Mouse (Mus musculus) lung, postnatal 0 days (tissue): ENCODE measurements around the gene Sept10. TPM values are rescaled to one million over a fixed set of nuclear protein-coding genes. Genes with fewer than 3 reads are reported as not detected.

ENCODE experiments used
- ATAC-seq: fragments of 200-750 bp; cut with Nextera tagmentation; 2 replicates; pipeline ENCODE4 v1.8.0; 2017; ENCODE audit warnings: moderate library complexity
- DNase-seq: peaks from one replicate; pipeline ENCODE4 v3.0.0-alpha.2; 2016; ENCODE audit warnings: low spot score
- H3K27ac ChIP-seq: fragments of 300-500 bp; sonication (generic); 2 replicates; pipeline ENCODE4 v1.5.1; 2014; ENCODE audit warnings: antibody characterized with exemption, mild to moderate bottlenecking, low read length, mixed read lengths
- H3K27me3 ChIP-seq: fragments of 300-500 bp; sonication (generic); replicated peaks from 2 replicates; pipeline ENCODE4 v1.6.1; 2014; ENCODE audit warnings: low read length, mixed read lengths; ENCODE audit not compliant: insufficient read depth
- H3K36me3 ChIP-seq: fragments of 300-500 bp; sonication (generic); 2 replicates; pipeline ENCODE4 v1.6.1; 2014; ENCODE audit warnings: low read length, mixed read lengths; ENCODE audit not compliant: insufficient read depth
- H3K4me1 ChIP-seq: fragments of 300-500 bp; sonication (generic); 2 replicates; pipeline ENCODE4 v1.6.1; 2014; ENCODE audit warnings: antibody characterized with exemption, low read depth, low read length, mixed read lengths; ENCODE audit not compliant: insufficient read depth
- H3K4me2 ChIP-seq: fragments of 300-500 bp; sonication (generic); replicated peaks from 2 replicates; pipeline ENCODE4 v1.6.1; 2014; ENCODE audit warnings: low read depth, mild to moderate bottlenecking, low read length, moderate library complexity, mixed read lengths
- H3K4me3 ChIP-seq: fragments of 300-500 bp; sonication (generic); 2 replicates; pipeline ENCODE4 v1.5.1; 2014; ENCODE audit warnings: low read depth, low read length
- H3K9ac ChIP-seq: fragments of 300-500 bp; sonication (generic); replicated peaks from 2 replicates; pipeline ENCODE4 v1.6.1; 2014; ENCODE audit warnings: low read depth, mild to moderate bottlenecking
- H3K9me3 ChIP-seq: fragments of 300-500 bp; sonication (generic); 2 replicates; pipeline ENCODE4 v1.6.1; 2016; ENCODE audit warnings: low read length, mixed read lengths
- CTCF ChIP-seq: IDR thresholded peaks from 2 replicates; pipeline ENCODE4 v1.5.1; 2016; ENCODE audit warnings: antibody characterized with exemption, mild to moderate bottlenecking
- EP300 ChIP-seq: IDR thresholded peaks from 2 replicates; pipeline ENCODE4 v1.6.1; 2016; ENCODE audit warnings: antibody characterized with exemption, mild to moderate bottlenecking, control low read depth
- WGBS: fragments of 180-500 bp; shearing (Covaris S2); extraction: QIAGEN DNeasy Blood & Tissue Kit; methylation state at CpG from one replicate; pipeline ENCODE4 v1.1.7; 2014; 5-methylcytosine and 5-hydroxymethylcytosine counted together
- polyA plus RNA-seq: library from polyadenylated mRNA; unstranded; fragments of >200 nt; fragmentation: Nextera tagmentation; extraction: Ambion mirVana; gene quantifications from 2 replicates; pipeline ENCODE4 v1.2.1, GENCODE M21; 2015

Gene Sept10
- polyA plus RNA-seq, 1 experiment from 2014 or later: 42.2 TPM

- Histone ChIP-seq H3K27ac (no peak overlapping the region), H3K4me2 (no peak overlapping the region), H3K4me1 (no peaks in the 10 kb centered on the region; the same call in 1 of the 2 replicates), H3K36me3 (no peaks in the 10 kb centered on the region), H3K27me3 (no peaks in the 10 kb centered on the region), H3K9ac (no peak overlapping the region), H3K9me3 (no peaks in the 10 kb centered on the region), H3K4me3 (no peak overlapping the region)
- TF ChIP-seq EP300 (no peak), CTCF (no peak)
- WGBS: 84% methylated on average over 8 of the region's 8 CpGs
- ATAC-seq (no peak), DNase-seq (no peak)
These were observed 32.0 kb upstream of the Sept10 start for GRCm38 (mm10) chr10:59253541-59254079.

GRCm38 (mm10) chr10:59252396-59252795 is 30.7 kb upstream of the Sept10 start:
- Histone ChIP-seq H3K4me1 (no peaks in the 10 kb centered on the region; the same call in 1 of the 2 replicates), H3K27ac (no peak overlapping the region), H3K27me3 (no peaks in the 10 kb centered on the region), H3K4me2 (no peak overlapping the region), H3K36me3 (no peaks in the 10 kb centered on the region), H3K4me3 (no peak overlapping the region), H3K9ac (no peak overlapping the region), H3K9me3 (no peaks in the 10 kb centered on the region)
- TF ChIP-seq EP300 (no peak), CTCF (no peak)
- DNase-seq (no peak), ATAC-seq (0 out of 2 replicates have a peak, but pooled peaks have one; percentile 16)
- WGBS: 34% methylated on average over 8 of the region's 8 CpGs

GRCm38 (mm10) chr10:59251980-59252379 is 30.3 kb upstream of the Sept10 start:
- no peak for ATAC-seq
- no peaks in the 10 kb centered on the region; the same call in 1 of the 2 replicates for H3K4me1 ChIP-seq
- DNase-seq: no peak
- H3K9me3 ChIP-seq: no peaks in the 10 kb centered on the region
- H3K27me3 ChIP-seq: no peaks in the 10 kb centered on the region
- H3K9ac ChIP-seq: no peak overlapping the region
- TF ChIP-seq EP300: no peak
- no peak for TF ChIP-seq CTCF
- no peak overlapping the region for H3K4me2 ChIP-seq
- no peak overlapping the region for H3K4me3 ChIP-seq
- no peaks in the 10 kb centered on the region for H3K36me3 ChIP-seq
- 37% methylated on average over 2 of the region's 2 CpGs for WGBS
- H3K27ac ChIP-seq: no peak overlapping the region

GRCm38 (mm10) chr10:59250679-59251078 is 29.0 kb upstream of the Sept10 start:
- Histone ChIP-seq H3K4me2 (no peak overlapping the region), H3K27ac (no peak overlapping the region), H3K27me3 (no peaks in the 10 kb centered on the region), H3K9ac (no peak overlapping the region), H3K36me3 (no peaks in the 10 kb centered on the region), H3K9me3 (no peaks in the 10 kb centered on the region), H3K4me1 (no peaks in the 10 kb centered on the region; the same call in 1 of the 2 replicates), H3K4me3 (no peak overlapping the region)
- ATAC-seq (no peak), DNase-seq (no peak)
- TF ChIP-seq CTCF (no peak), EP300 (no peak)
- WGBS: 34% methylated on average over 2 of the region's 2 CpGs

- Histone ChIP-seq H3K27me3 (no peaks in the 10 kb centered on the region), H3K4me3 (no peak overlapping the region), H3K9me3 (no peaks in the 10 kb centered on the region), H3K4me1 (no peaks in the 10 kb centered on the region), H3K9ac (no peak overlapping the region), H3K27ac (no peak overlapping the region), H3K4me2 (no peak overlapping the region), H3K36me3 (no peaks in the 10 kb centered on the region)
- WGBS: 65% methylated on average over 3 of the region's 3 CpGs
- TF ChIP-seq EP300 (no peak), CTCF (no peak)
- ATAC-seq (no peak), DNase-seq (no peak)
These were observed 27.9 kb upstream of the Sept10 start for GRCm38 (mm10) chr10:59249531-59249930.

- H3K36me3 ChIP-seq: no peaks in the 10 kb centered on the region
- H3K4me1 ChIP-seq: peaks cover 2% of the 10 kb centered on the region; the same call in 1 of the 2 replicates
- H3K27ac ChIP-seq: no peak overlapping the region
- TF ChIP-seq CTCF (peak; percentile 41), EP300 (peak; percentile 85)
- ATAC-seq (peak; percentile 92), DNase-seq (peak; percentile 90)
- H3K9me3 ChIP-seq: no peaks in the 10 kb centered on the region
- WGBS: 24% methylated on average over 3 of the region's 3 CpGs
- H3K4me3 ChIP-seq: no peak overlapping the region
- no peak overlapping the region for H3K9ac ChIP-seq
- no peak overlapping the region for H3K4me2 ChIP-seq
- no peaks in the 10 kb centered on the region for H3K27me3 ChIP-seq
These were observed 19.5 kb upstream of the Sept10 start for GRCm38 (mm10) chr10:59241141-59241541.
